Mouse (Mus musculus) megakaryocyte-erythroid progenitor cell, adult 5-6 weeks (primary cell): Measurements from ENCODE around the gene Zfp275. TPM values are rescaled to one million over a fixed set of nuclear protein-coding genes. Genes with fewer than 3 reads are reported as not detected.
"Not testable (repeated sequence)": the region's sequence is repeated elsewhere in the genome, so short reads cannot be mapped to it uniquely, and the experiment has no call there.

Experiments
- ATAC-seq: replicated peaks from 2 replicates; pipeline ENCODE4 v1.8.0; 2016; ENCODE audit warnings: mild to moderate bottlenecking, inconsistent platforms; ENCODE audit not compliant: severe bottlenecking, poor library complexity, low FRiP score, low TSS enrichment
- total RNA-seq, 2 experiments: library from RNA; stranded (forward) in 1 of 2; stranded (reverse) in 1 of 2; fragments of 200-1000, 215-1000 nt in 1 of 2; fragments of >200 nt in 1 of 2; fragmentation: Nextera tagmentation in 1 of 2; gene quantifications; 2 replicates each; pipeline ENCODE4 v1.2.3; 2014 to 2017

Gene Zfp275
- total RNA-seq (2014; fragmentation: Nextera tagmentation) (3.1 and 6.7 TPM in 2 replicates), total RNA-seq (2017) (1.8 and 2.5 TPM in 2 replicates)

- ATAC-seq = peak; percentile 75
Observed at GRCm38 (mm10) chrX:73342483-73342895, at the start of gene Zfp275. Zfp275 (plus strand) TSS chrX:73342621.

GRCm38 (mm10) chrX:73292876-73293275 is 49.5 kb upstream of the Zfp275 start, which contains the start of the genes Xlr5a and Xlr5c:
Xlr5a (minus strand) TSS chrX:73292976.
Xlr5c (minus strand) TSS chrX:73292976.
- not testable (repeated sequence) for ATAC-seq

- not testable (repeated sequence) for ATAC-seq
Observed at GRCm38 (mm10) chrX:73295745-73296144, 46.7 kb upstream of the Zfp275 start.

- ATAC-seq = 0 out of 2 replicates have a peak, but pooled peaks have one; percentile 61
Observed at GRCm38 (mm10) chrX:73312522-73312921, 29.9 kb upstream of the Zfp275 start.

- no peak for ATAC-seq
Observed at GRCm38 (mm10) chrX:73321029-73321428, 21.4 kb upstream of the Zfp275 start.

- peak; percentile 65 for ATAC-seq
Observed at GRCm38 (mm10) chrX:73327215-73327614, 15.2 kb upstream of the Zfp275 start.

- no peak for ATAC-seq
Observed at GRCm38 (mm10) chrX:73333548-73333947, 8.9 kb upstream of the Zfp275 start.

- no peak for ATAC-seq
Observed at GRCm38 (mm10) chrX:73336740-73337139, 5.7 kb upstream of the Zfp275 start, which contains the start of gene Gm45015. Gm45015 (minus strand) TSS chrX:73336840.

GRCm38 (mm10) chrX:73341473-73341872 is 948 bp upstream of the Zfp275 start:
- no peak for ATAC-seq

GRCm38 (mm10) chrX:73342068-73342467 is 353 bp upstream of the Zfp275 start:
- no peak for ATAC-seq

GRCm38 (mm10) chrX:73342941-73343735 is 717 bp downstream of the Zfp275 start:
- ATAC-seq = peak; percentile 26; the same call in 1 of the 2 replicates

GRCm38 (mm10) chrX:73343802-73344201 is 1.4 kb downstream of the Zfp275 start:
- peak; percentile 75 for ATAC-seq

GRCm38 (mm10) chrX:73344346-73344745 is 1.9 kb downstream of the Zfp275 start:
- ATAC-seq = no peak

GRCm38 (mm10) chrX:73356163-73356562 is 13.7 kb downstream of the Zfp275 start:
- no peak for ATAC-seq

- ATAC-seq = no peak
Observed at GRCm38 (mm10) chrX:73356719-73357118, 14.3 kb downstream of the Zfp275 start.

GRCm38 (mm10) chrX:73363291-73363690 is 20.9 kb downstream of the Zfp275 start:
- no peak for ATAC-seq

GRCm38 (mm10) chrX:73384419-73384818 is 42.0 kb downstream of the Zfp275 start:
- ATAC-seq = no peak

GRCm38 (mm10) chrX:73384924-73385323 is 42.5 kb downstream of the Zfp275 start:
- ATAC-seq = no peak

- no peak for ATAC-seq
Observed at GRCm38 (mm10) chrX:73391481-73391880, 49.1 kb downstream of the Zfp275 start.

GRCm38 (mm10) chrX:73396446-73396845 is 54.0 kb downstream of the Zfp275 start:
- no peak for ATAC-seq

- not testable (repeated sequence) for ATAC-seq
Observed at GRCm38 (mm10) chrX:73398636-73399035, 56.2 kb downstream of the Zfp275 start, which contains the start of gene Gm18336. Gm18336 (minus strand) TSS chrX:73398736.
